Mouse (Mus musculus) heart, adult 18-20 months (tissue): ENCODE results near the gene C130050O18Rik. TPM values are rescaled to one million over a fixed set of nuclear protein-coding genes. Genes with fewer than 3 reads are reported as not detected.
A peak's percentile ranks its signal among the peaks of the same experiment; 100 is the strongest.

Experiments
- DNase-seq, 2 experiments: peaks; one replicate each; pipeline ENCODE4 v3.0.0; 2021 to 2022; ENCODE audit warnings: mixed read lengths in 1 of 2
- microRNA-seq, 2 experiments: library from miRNA; unstranded; fragments of <30 nt; microRNA quantifications; one replicate each; pipeline ENCODE4 v1.2.0; 2022
- total RNA-seq, 2 experiments: library from RNA; stranded (reverse); gene quantifications; 2 replicates each; pipeline ENCODE4 v1.2.3; 2021

Gene C130050O18Rik
- total RNA-seq, 2 experiments from 2014 or later, result 0.47 to 0.69 TPM

DNA sequence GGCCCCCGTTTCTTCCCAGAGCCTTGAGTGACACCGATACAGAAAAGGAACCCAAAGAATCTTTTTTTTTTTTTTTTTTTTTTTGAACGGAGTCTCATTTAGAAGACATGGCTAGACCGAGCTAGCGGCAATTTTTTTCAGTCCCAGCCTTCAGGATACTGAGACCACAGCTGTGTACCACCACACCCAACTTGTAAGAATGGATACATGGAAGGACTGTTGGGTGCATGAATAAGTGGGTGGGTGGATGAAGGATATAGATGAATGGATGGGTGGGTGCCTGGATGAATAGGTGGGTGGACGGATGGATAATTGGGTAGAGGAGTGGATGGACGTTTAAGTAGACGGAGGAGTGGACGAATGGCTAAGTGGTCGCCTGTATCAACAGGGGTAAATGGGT, 54.9 kb downstream of the C130050O18Rik start:
- no peak for DNase-seq

DNA sequence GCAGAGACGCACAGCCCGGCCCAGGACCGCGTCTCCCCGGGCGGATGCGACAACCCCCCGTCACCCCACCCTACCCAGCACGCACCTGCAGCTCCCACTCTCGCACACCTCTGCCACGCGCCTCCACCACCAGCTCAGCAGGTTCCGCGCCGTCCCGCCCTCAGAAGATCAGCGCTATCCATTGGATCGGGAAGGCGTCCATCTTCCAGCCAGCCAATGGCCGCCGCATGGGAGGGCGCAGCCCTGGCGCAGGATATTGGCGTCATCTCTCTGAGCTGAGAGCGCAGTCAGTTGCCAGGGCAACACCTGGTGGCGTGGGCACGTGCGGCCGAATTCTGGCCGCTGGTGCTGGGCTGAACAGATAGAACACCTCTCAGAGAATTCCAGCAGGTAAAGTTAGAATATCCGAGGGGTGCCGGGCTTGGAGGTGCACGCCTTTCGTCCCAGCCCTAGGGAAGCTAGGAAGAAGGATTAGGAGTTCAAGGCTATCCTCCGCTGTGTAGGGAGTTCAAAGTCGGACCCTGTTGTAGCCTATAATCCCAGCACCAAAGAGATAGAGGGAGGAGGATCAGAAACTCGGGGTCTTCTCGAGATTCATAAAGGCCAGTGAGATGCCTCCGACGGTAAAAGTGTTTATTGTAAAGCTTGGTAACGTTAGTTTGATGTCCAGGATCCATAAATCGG, 55.4 kb downstream of the C130050O18Rik start, which contains the start of gene 3110082I17Rik:
Gene 3110082I17Rik (minus strand): TSS at position 144 of the 684 bp plus-strand sequence.
- peak; percentile 98 to 99 for DNase-seq

DNA sequence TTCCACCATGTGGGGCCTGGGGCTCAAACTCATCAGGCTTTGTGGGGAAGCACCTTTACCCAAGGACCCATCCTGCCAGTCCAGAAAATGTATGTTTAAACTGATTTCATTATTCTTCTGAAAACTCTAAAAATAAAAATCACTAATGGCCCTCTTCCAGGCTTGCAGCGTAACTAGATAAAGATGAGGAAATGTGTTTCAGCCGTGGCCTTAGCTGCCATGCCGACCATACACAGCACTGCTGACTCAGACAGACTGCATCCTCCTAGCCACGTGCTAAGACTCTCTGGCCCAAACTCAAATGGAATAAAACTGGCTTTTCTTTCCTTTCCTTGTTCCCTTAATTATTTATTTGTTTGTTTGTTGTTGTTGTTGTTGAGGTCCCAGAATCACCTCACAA, 59.8 kb downstream of the C130050O18Rik start:
- DNase-seq, result peak in 1 of 2 experiments; percentile 34

Small RNAs within 50 kb of the gene (microRNA-seq; reads per million reads assigned to microRNA genes)
- 145 to 367 reads per million in 2 experiments for gene Mir339

Other genes with a start within 250 kb of the C130050O18Rik start
- gene Sun1, start 204.6 kb upstream of the C130050O18Rik start, total RNA-seq, result 10 to 100 TPM; 48.3 to 56.7 TPM
- gene Get4, start 153.0 kb upstream of the C130050O18Rik start, total RNA-seq, result 10 to 100 TPM; 42.0 to 44.7 TPM
- 1 to 10 TPM; 2.1 to 2.3 TPM for gene Adap1, start 79.7 kb upstream of the C130050O18Rik start, total RNA-seq
- 100 to 1,000 TPM in 1 of 2 experiments, 10 to 100 TPM in 1; 82.6 to 103 TPM for gene Cox19, start 53.9 kb upstream of the C130050O18Rik start, total RNA-seq
- not detected for gene Cyp2w1, start 52.7 kb upstream of the C130050O18Rik start, total RNA-seq
- 10 to 100 TPM; 39.6 to 40.5 TPM for gene Gpr146, start 27.6 kb upstream of the C130050O18Rik start, total RNA-seq
- 1 to 10 TPM; 1.1 to 1.3 TPM for gene Gper1, start 17.9 kb downstream of the C130050O18Rik start, total RNA-seq
- 1 to 10 TPM; 5.6 TPM for gene 3110082I17Rik, start 55.2 kb downstream of the C130050O18Rik start, total RNA-seq
- gene Zfand2a, start 79.3 kb downstream of the C130050O18Rik start, total RNA-seq, result 10 to 100 TPM; 15.8 to 20.1 TPM
- gene Uncx, start 138.2 kb downstream of the C130050O18Rik start, total RNA-seq, result not detected